Mouse (Mus musculus): ENCODE data around the gene Gm36176.
"Not testable (repeated sequence)": the region's sequence is repeated elsewhere in the genome, so short reads cannot be mapped to it uniquely, and the experiment has no call there.

The Gm36176 gene

GRCm38 (mm10) chr10:77846503-77846902 lies at the start of gene Gm36176:
Gene Gm36176 (plus strand): TSS chr10:77846803.
- no peak for DNase-seq (ENCODE audit: low spot score in 2 of 2)

- DNase-seq (ENCODE audit: low spot score in 2 of 2) = no peak
These were observed 48.9 kb upstream of the Gm36176 start for GRCm38 (mm10) chr10:77797677-77798076.

- DNase-seq (ENCODE audit: low spot score in 2 of 2) = not testable (repeated sequence)
These were observed 48.3 kb upstream of the Gm36176 start for GRCm38 (mm10) chr10:77798164-77798920.

GRCm38 (mm10) chr10:77798921-77799508 lies 47.6 kb upstream of the Gm36176 start, which contains the start of gene Gm19668:
Gene Gm19668 (minus strand): TSS chr10:77799133.
- DNase-seq (ENCODE audit: low spot score in 2 of 2) = no peak

- no peak for DNase-seq (ENCODE audit: low spot score in 2 of 2)
These were observed 42.5 kb upstream of the Gm36176 start for GRCm38 (mm10) chr10:77804095-77804494.

- DNase-seq (ENCODE audit: low spot score in 2 of 2) = no peak
These were observed 34.9 kb upstream of the Gm36176 start, which contains the start of gene Gm9507 for GRCm38 (mm10) chr10:77811743-77812142. Gene Gm9507 (minus strand): TSS chr10:77811843.

- no peak for DNase-seq (ENCODE audit: low spot score in 2 of 2)
These were observed 32.2 kb upstream of the Gm36176 start, which contains the start of gene Gm2696 for GRCm38 (mm10) chr10:77814382-77814781. Gene Gm2696 (plus strand): TSS chr10:77814682.

GRCm38 (mm10) chr10:77815514-77815913 lies 31.1 kb upstream of the Gm36176 start:
- peak in 1 of 2 experiments; percentile 69 for DNase-seq (ENCODE audit: low spot score in 2 of 2)

GRCm38 (mm10) chr10:77818523-77818922 lies 28.1 kb upstream of the Gm36176 start:
- DNase-seq (ENCODE audit: low spot score in 2 of 2) = no peak

GRCm38 (mm10) chr10:77819203-77819602 lies 27.4 kb upstream of the Gm36176 start:
- DNase-seq (ENCODE audit: low spot score in 2 of 2) = no peak

- no peak for DNase-seq (ENCODE audit: low spot score in 2 of 2)
These were observed 19.7 kb upstream of the Gm36176 start, which contains the start of gene Krtap10-4 for GRCm38 (mm10) chr10:77826951-77827350. Gene Krtap10-4 (minus strand): TSS chr10:77827095.

- no peak for DNase-seq (ENCODE audit: low spot score in 2 of 2)
These were observed 11.0 kb upstream of the Gm36176 start, which contains the start of gene Krtap10-10 for GRCm38 (mm10) chr10:77835647-77836046. Gene Krtap10-10 (plus strand): TSS chr10:77835947.

- DNase-seq (ENCODE audit: low spot score in 2 of 2) = no peak
These were observed 7.6 kb upstream of the Gm36176 start for GRCm38 (mm10) chr10:77839006-77839405.

- no peak for DNase-seq (ENCODE audit: low spot score in 2 of 2)
These were observed 358 bp downstream of the Gm36176 start for GRCm38 (mm10) chr10:77846961-77847360.

- DNase-seq (ENCODE audit: low spot score in 2 of 2) = no peak
These were observed 935 bp downstream of the Gm36176 start for GRCm38 (mm10) chr10:77847538-77847937.

GRCm38 (mm10) chr10:77852559-77852958 lies 6.0 kb downstream of the Gm36176 start, which contains the start of gene Gm10318:
Gene Gm10318 (plus strand): TSS chr10:77852859.
- no peak for DNase-seq (ENCODE audit: low spot score in 2 of 2)

GRCm38 (mm10) chr10:77861675-77862074 lies 15.1 kb downstream of the Gm36176 start, which contains the start of gene Gm3285:
Gene Gm3285 (plus strand): TSS chr10:77861975.
- DNase-seq (ENCODE audit: low spot score in 2 of 2) = no peak

- peak in 1 of 2 experiments; percentile 38 for DNase-seq (ENCODE audit: low spot score in 2 of 2)
These were observed 17.6 kb downstream of the Gm36176 start for GRCm38 (mm10) chr10:77864067-77864761.

GRCm38 (mm10) chr10:77864762-77865143 lies 18.1 kb downstream of the Gm36176 start:
- DNase-seq (ENCODE audit: low spot score in 2 of 2) = no peak

GRCm38 (mm10) chr10:77867546-77867945 lies 20.9 kb downstream of the Gm36176 start:
- DNase-seq (ENCODE audit: low spot score in 2 of 2) = no peak

- DNase-seq (ENCODE audit: low spot score in 2 of 2) = no peak
These were observed 23.0 kb downstream of the Gm36176 start for GRCm38 (mm10) chr10:77869651-77870050.

- no peak for DNase-seq (ENCODE audit: low spot score in 2 of 2)
These were observed 32.4 kb downstream of the Gm36176 start for GRCm38 (mm10) chr10:77878985-77879384.
